Mouse (Mus musculus): ENCODE data around the gene Gm20870.
"Not testable (repeated sequence)": the region's sequence is repeated elsewhere in the genome, so short reads cannot be mapped to it uniquely, and the experiment has no call there.

Gene Gm20870

GRCm38 (mm10) chrY:71691743-71692142 is at the start of gene Gm20870:
TSS of gene Gm20870 (plus strand) at chrY:71692043.
- DNase-seq (ENCODE audit: low read depth, low spot score): not testable (repeated sequence)

Data from CD4-positive, CD25-positive, alpha-beta regulatory T cell, adult 2 months (primary cell).